Mouse (Mus musculus) lung, embryonic 14.5 days (tissue): ENCODE measurements at regions not wholly inside any gene's neighbourhood (a gene's known extent, or its start where the extent isn't known, plus 50 kb on each side); places are given as distances from the start of the nearest gene placed in this dataset.

ENCODE experiments used
- ATAC-seq: fragments of 200-750 bp; cut with Nextera tagmentation; 2 replicates; pipeline ENCODE4 v1.8.0; 2017; ENCODE audit warnings: mild to moderate bottlenecking, moderate TSS enrichment, moderate library complexity; ENCODE audit not compliant: insufficient read depth
- DNase-seq: peaks from one replicate; pipeline ENCODE4 v3.0.0-alpha.2; 2015
- H3K27ac ChIP-seq: fragments of 300-500 bp; sonication (generic); 2 replicates; pipeline ENCODE4 v1.5.1; 2014; ENCODE audit warnings: low read depth, mild to moderate bottlenecking, moderate library complexity
- H3K27me3 ChIP-seq: fragments of 300-500 bp; sonication (generic); 2 replicates; pipeline ENCODE4 v1.6.1; 2014; ENCODE audit warnings: low read length, control low read depth; ENCODE audit not compliant: insufficient read depth
- H3K36me3 ChIP-seq: fragments of 300-500 bp; sonication (generic); 2 replicates; pipeline ENCODE4 v1.6.1; 2014; ENCODE audit warnings: control low read depth; ENCODE audit not compliant: insufficient read depth
- H3K4me1 ChIP-seq: fragments of 300-500 bp; sonication (generic); 2 replicates; pipeline ENCODE4 v1.6.1; 2014; ENCODE audit warnings: antibody characterized with exemption, control low read depth; ENCODE audit not compliant: insufficient read depth
- H3K4me2 ChIP-seq: fragments of 300-500 bp; sonication (generic); 2 replicates; pipeline ENCODE4 v1.6.1; 2014; ENCODE audit warnings: mild to moderate bottlenecking
- H3K4me3 ChIP-seq: fragments of 300-500 bp; sonication (generic); 2 replicates; pipeline ENCODE4 v1.5.1; 2014; ENCODE audit warnings: low read depth, low read length
- H3K9ac ChIP-seq: fragments of 300-500 bp; sonication (generic); 2 replicates; pipeline ENCODE4 v1.6.1; 2014
- H3K9me3 ChIP-seq: fragments of 300-500 bp; sonication (generic); 2 replicates; pipeline ENCODE4 v1.6.1; 2016; ENCODE audit warnings: low read depth, low read length, control low read depth
- CTCF ChIP-seq: IDR thresholded peaks from 2 replicates; pipeline ENCODE4 v1.5.1; 2016; ENCODE audit warnings: antibody characterized with exemption, low read depth
- WGBS: fragments of 180-500 bp; shearing (Covaris S2); extraction: QIAGEN DNeasy Blood & Tissue Kit; methylation state at CpG from one replicate; pipeline ENCODE4 v1.1.7; 2014; 5-methylcytosine and 5-hydroxymethylcytosine counted together

DNA sequence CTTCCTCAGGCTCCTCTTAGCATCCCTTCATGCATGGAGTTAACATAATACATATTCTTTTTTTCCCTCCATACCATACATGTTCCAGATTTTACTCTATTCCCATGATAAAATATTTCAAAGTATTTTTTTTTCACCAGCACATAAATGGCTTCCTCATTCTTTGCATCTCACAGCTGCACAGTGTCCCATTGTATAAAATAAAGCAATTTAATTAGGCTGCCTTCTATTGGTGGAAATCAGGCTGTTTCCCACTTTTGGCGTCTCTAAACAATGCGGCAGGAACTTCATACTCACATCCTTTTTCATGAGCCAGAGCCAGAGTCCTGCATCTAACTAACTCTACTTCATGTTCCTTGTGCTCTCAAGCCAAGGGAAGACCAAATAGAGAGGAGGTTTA is 54.9 kb upstream of the Akap13 start:
- no peak overlapping the region for H3K4me2 ChIP-seq
- ATAC-seq (no peak), DNase-seq (no peak)
- WGBS: 63% methylated on average over 2 of the region's 2 CpGs
- no peaks in the 10 kb centered on the region for H3K9me3 ChIP-seq
- TF ChIP-seq CTCF: no peak
- H3K27ac ChIP-seq: no peak overlapping the region
- H3K36me3 ChIP-seq: no peaks in the 10 kb centered on the region
- no peaks in the 10 kb centered on the region for H3K27me3 ChIP-seq
- peaks cover 6% of the 10 kb centered on the region for H3K4me1 ChIP-seq
- H3K9ac ChIP-seq: no peak overlapping the region
- H3K4me3 ChIP-seq: no peak overlapping the region

DNA sequence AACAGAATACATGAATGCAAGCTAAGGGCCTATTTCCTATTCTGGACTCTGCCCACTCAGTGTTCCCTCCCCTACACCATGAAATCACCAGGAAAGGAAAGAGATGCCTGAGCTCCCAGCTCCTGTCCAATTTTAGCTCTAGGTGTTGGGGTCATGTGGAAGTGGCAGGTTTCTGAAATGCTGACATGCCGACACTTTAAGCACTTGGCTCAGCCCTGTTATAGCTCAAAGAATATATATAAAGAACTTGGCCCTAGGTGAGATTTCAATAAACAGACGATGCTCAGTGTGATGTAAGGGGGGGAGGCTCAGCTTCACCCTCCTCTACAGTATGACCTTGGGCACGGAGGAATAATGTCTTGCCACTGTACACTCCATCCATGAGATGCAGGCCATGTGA is 50.4 kb upstream of the Akap13 start:
- H3K27ac ChIP-seq: no peak overlapping the region
- no peak overlapping the region for H3K4me3 ChIP-seq
- H3K36me3 ChIP-seq: no peaks in the 10 kb centered on the region
- no peak for TF ChIP-seq CTCF
- WGBS: 67% methylated on average over 3 of the region's 3 CpGs
- no peaks in the 10 kb centered on the region for H3K9me3 ChIP-seq
- no peak for ATAC-seq
- H3K27me3 ChIP-seq: no peaks in the 10 kb centered on the region; the same call in 1 of the 2 replicates
- H3K9ac ChIP-seq: no peak overlapping the region
- H3K4me1 ChIP-seq: no peaks in the 10 kb centered on the region
- H3K4me2 ChIP-seq: no peak overlapping the region
- DNase-seq: no peak
